Mouse (Mus musculus) cerebellum, adult 2 months (tissue): ENCODE measurements at regions not wholly inside any gene's neighbourhood (a gene's known extent, or its start where the extent isn't known, plus 50 kb on each side); places are given as distances from the start of the nearest gene placed in this dataset.

ENCODE experiments used
- CTCF ChIP-seq: fragments of 200-500 bp; IDR thresholded peaks from 2 replicates; pipeline ENCODE4 v1.5.1; 2011; ENCODE audit warnings: low read depth, mild to moderate bottlenecking, control low read depth, low read length, moderate library complexity, borderline replicate concordance; ENCODE audit not compliant: insufficient read depth
- POLR2A ChIP-seq: fragments of 200-500 bp; IDR thresholded peaks from 2 replicates; pipeline ENCODE4 v1.6.1; 2011; ENCODE audit warnings: low read length, control low read depth, borderline replicate concordance; ENCODE audit not compliant: insufficient read depth

DNA sequence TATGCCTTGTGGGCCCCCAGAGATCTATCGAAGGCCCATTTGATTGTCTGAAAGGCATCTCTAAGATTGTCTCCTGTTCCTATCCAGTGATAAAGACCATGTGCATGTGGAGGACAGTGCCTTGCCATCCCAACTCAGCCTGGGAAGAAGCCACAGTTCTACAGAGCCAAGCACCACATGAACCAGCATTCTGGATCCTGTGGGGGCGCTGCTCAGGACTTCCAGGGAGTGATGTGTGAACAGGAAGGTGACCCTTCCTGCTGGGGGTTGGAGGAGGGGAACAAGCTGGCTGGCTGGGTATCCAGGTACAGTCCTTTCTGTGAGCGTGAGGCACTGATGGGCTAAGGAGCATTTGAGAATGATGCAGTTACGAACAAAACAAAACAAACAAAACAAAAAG is 163.8 kb downstream of the Gm26897 start:
- TF ChIP-seq POLR2A = no peak
- TF ChIP-seq CTCF = no peak
